Mouse (Mus musculus) hindbrain, embryonic 10.5 days (tissue): ENCODE results near the gene Gpx4. TPM values are rescaled to one million over a fixed set of nuclear protein-coding genes. Genes with fewer than 3 reads are reported as not detected.
A peak's percentile ranks its signal among the peaks of the same experiment; 100 is the strongest.
"Not testable (repeated sequence)": the region's sequence is repeated elsewhere in the genome, so short reads cannot be mapped to it uniquely, and the experiment has no call there.

Experiments used
- DNase-seq: peaks from one replicate; pipeline ENCODE4 v3.0.0-alpha.2; 2017; ENCODE audit warnings: low spot score
- H3K27ac ChIP-seq: fragments of 300-500 bp; sonication (generic); 2 replicates; pipeline ENCODE4 v1.5.1; 2016; ENCODE audit warnings: mild to moderate bottlenecking, moderate library complexity
- H3K27me3 ChIP-seq: fragments of 300-500 bp; sonication (generic); 2 replicates; pipeline ENCODE4 v1.6.1; 2016; ENCODE audit warnings: mild to moderate bottlenecking; ENCODE audit not compliant: poor library complexity, insufficient read depth, severe bottlenecking
- H3K36me3 ChIP-seq: fragments of 300-500 bp; sonication (generic); 2 replicates; pipeline ENCODE4 v1.6.1; 2016; ENCODE audit warnings: mild to moderate bottlenecking, moderate library complexity
- H3K4me1 ChIP-seq: fragments of 300-500 bp; sonication (generic); replicated peaks from 2 replicates; pipeline ENCODE4 v1.6.1; 2016; ENCODE audit warnings: mild to moderate bottlenecking
- H3K4me3 ChIP-seq: fragments of 300-500 bp; sonication (generic); 2 replicates; pipeline ENCODE4 v1.5.1; 2016; ENCODE audit warnings: mild to moderate bottlenecking, moderate library complexity
- H3K9me3 ChIP-seq: fragments of 300-500 bp; sonication (generic); 2 replicates; pipeline ENCODE4 v1.6.1; 2016; ENCODE audit warnings: mild to moderate bottlenecking, moderate library complexity
- WGBS: fragments of 180-500 bp; shearing (Covaris S2); methylation state at CpG from one replicate; pipeline ENCODE4 v1.1.7; 2016; 5-methylcytosine and 5-hydroxymethylcytosine counted together
- polyA plus RNA-seq: library from polyadenylated mRNA; unstranded; fragments of >200 nt; fragmentation: Nextera tagmentation; extraction: Ambion mirVana; gene quantifications from 2 replicates; pipeline ENCODE4 v1.2.1, GENCODE M21; 2016

Gene Gpx4
- polyA plus RNA-seq, 1 experiment from 2014 or later = 705 TPM

GRCm38 (mm10) chr10:80053831-80054815, 7.2 kb downstream of the Gpx4 start:
- Histone ChIP-seq H3K27ac (peak overlapping the region; percentile 98), H3K4me1 (peaks cover 74% of the 10 kb centered on the region), H3K4me3 (peak overlapping the region; percentile 96), H3K27me3 (peaks cover 12% of the 10 kb centered on the region; the same call in 1 of the 2 replicates), H3K9me3 (no peaks in the 10 kb centered on the region), H3K36me3 (peaks cover 40% of the 10 kb centered on the region)
- WGBS = 3% methylated on average over 77 of the region's 77 CpGs
- no peak for DNase-seq

- peaks cover 48% of the 10 kb centered on the region for H3K36me3 ChIP-seq
- H3K27me3 ChIP-seq, H3K9me3 ChIP-seq, DNase-seq: not testable (repeated sequence)
- H3K4me1 ChIP-seq = peaks cover 66% of the 10 kb centered on the region
- H3K27ac ChIP-seq = peak overlapping the region; percentile 98
- WGBS = 43% methylated on average over 3 of the region's 3 CpGs
- H3K4me3 ChIP-seq = peak overlapping the region; percentile 96
Measured at GRCm38 (mm10) chr10:80054911-80055310, 7.9 kb downstream of the Gpx4 start.

- 82% methylated on average over 5 of the region's 5 CpGs for WGBS
- peak overlapping the region; percentile 96 for H3K4me3 ChIP-seq
- peaks cover 5% of the 10 kb centered on the region; the same call in 1 of the 2 replicates for H3K27me3 ChIP-seq
- peaks cover 62% of the 10 kb centered on the region for H3K4me1 ChIP-seq
- no peak overlapping the region for H3K27ac ChIP-seq
- H3K9me3 ChIP-seq = no peaks in the 10 kb centered on the region
- H3K36me3 ChIP-seq = peaks cover 52% of the 10 kb centered on the region
- DNase-seq = no peak
Measured at GRCm38 (mm10) chr10:80055364-80055763, 8.4 kb downstream of the Gpx4 start.

GRCm38 (mm10) chr10:80055891-80056290, 8.9 kb downstream of the Gpx4 start:
- Histone ChIP-seq H3K4me1 (peaks cover 56% of the 10 kb centered on the region), H3K9me3 (no peaks in the 10 kb centered on the region), H3K36me3 (peaks cover 57% of the 10 kb centered on the region), H3K27ac (no peak overlapping the region), H3K27me3 (peaks cover 4% of the 10 kb centered on the region; the same call in 1 of the 2 replicates), H3K4me3 (peak overlapping the region; percentile 96; the same call in 1 of the 2 replicates)
- WGBS = 93% methylated on average over 10 of the region's 10 CpGs
- DNase-seq = no peak

- H3K27ac ChIP-seq = no peak overlapping the region
- H3K27me3 ChIP-seq = no peaks in the 10 kb centered on the region; the same call in 1 of the 2 replicates
- H3K36me3 ChIP-seq = peaks cover 63% of the 10 kb centered on the region
- no peaks in the 10 kb centered on the region for H3K9me3 ChIP-seq
- no peak overlapping the region for H3K4me3 ChIP-seq
- 90% methylated on average over 4 of the region's 4 CpGs for WGBS
- no peak for DNase-seq
- H3K4me1 ChIP-seq = peaks cover 50% of the 10 kb centered on the region
Measured at GRCm38 (mm10) chr10:80056506-80056905, 9.5 kb downstream of the Gpx4 start.

- Histone ChIP-seq H3K36me3 (peaks cover 69% of the 10 kb centered on the region), H3K27ac (no peak overlapping the region)
- 89% methylated on average over 27 of the region's 27 CpGs for WGBS
Measured at GRCm38 (mm10) chr10:80056976-80057682, 10.2 kb downstream of the Gpx4 start.

GRCm38 (mm10) chr10:80057683-80058326, 10.8 kb downstream of the Gpx4 start:
- H3K4me3 ChIP-seq = peak overlapping the region; percentile 13; the same call in 1 of the 2 replicates
- 79% methylated on average over 30 of the region's 30 CpGs for WGBS

More at GRCm38 (mm10) chr10:80056976-80057682, 10.2 kb downstream of the Gpx4 start:
- DNase-seq = no peak
- Histone ChIP-seq H3K4me1 (peaks cover 44% of the 10 kb centered on the region), H3K9me3 (no peaks in the 10 kb centered on the region), H3K4me3 (no peak overlapping the region), H3K27me3 (no peaks in the 10 kb centered on the region)

GRCm38 (mm10) chr10:80063104-80063503, 16.1 kb downstream of the Gpx4 start:
- no peaks in the 10 kb centered on the region for H3K9me3 ChIP-seq
- 0 out of 2 replicates have a peak overlapping the region, but pooled peaks have one; percentile 46 for H3K27ac ChIP-seq
- peaks cover 82% of the 10 kb centered on the region for H3K36me3 ChIP-seq
- DNase-seq = no peak
- 0 out of 2 replicates have a peak, but pooled peaks cover 2% of the 10 kb centered on the region for H3K4me1 ChIP-seq
- 87% methylated on average over 5 of the region's 5 CpGs for WGBS
- H3K4me3 ChIP-seq = no peak overlapping the region
- H3K27me3 ChIP-seq = no peaks in the 10 kb centered on the region

More at GRCm38 (mm10) chr10:80057683-80058326, 10.8 kb downstream of the Gpx4 start:
- Histone ChIP-seq H3K27me3 (no peaks in the 10 kb centered on the region), H3K4me1 (peaks cover 37% of the 10 kb centered on the region), H3K27ac (no peak overlapping the region), H3K36me3 (peaks cover 76% of the 10 kb centered on the region), H3K9me3 (no peaks in the 10 kb centered on the region)
- no peak for DNase-seq

- H3K4me3 ChIP-seq = no peak overlapping the region
- DNase-seq = no peak
- H3K27me3 ChIP-seq = no peaks in the 10 kb centered on the region
- WGBS = 73% methylated on average over 23 of the region's 23 CpGs
- no peaks in the 10 kb centered on the region for H3K9me3 ChIP-seq
- no peak overlapping the region for H3K27ac ChIP-seq
- no peaks in the 10 kb centered on the region for H3K4me1 ChIP-seq
- H3K36me3 ChIP-seq = peaks cover 74% of the 10 kb centered on the region
Measured at GRCm38 (mm10) chr10:80063877-80064650, 17.1 kb downstream of the Gpx4 start.

GRCm38 (mm10) chr10:80069251-80069650, 22.3 kb downstream of the Gpx4 start:
- DNase-seq = no peak
- H3K4me3 ChIP-seq = no peak overlapping the region
- H3K36me3 ChIP-seq = peaks cover 34% of the 10 kb centered on the region
- no peaks in the 10 kb centered on the region for H3K27me3 ChIP-seq
- 89% methylated on average over 6 of the region's 7 CpGs for WGBS
- H3K9me3 ChIP-seq = no peaks in the 10 kb centered on the region
- H3K4me1 ChIP-seq = peaks cover 31% of the 10 kb centered on the region
- no peak overlapping the region for H3K27ac ChIP-seq

- H3K4me3 ChIP-seq = no peak overlapping the region
- H3K4me1 ChIP-seq = peaks cover 39% of the 10 kb centered on the region
- DNase-seq = no peak
- 88% methylated on average over 4 of the region's 4 CpGs for WGBS
- peaks cover 2% of the 10 kb centered on the region; the same call in 1 of the 2 replicates for H3K27me3 ChIP-seq
- H3K36me3 ChIP-seq = peaks cover 27% of the 10 kb centered on the region
- H3K27ac ChIP-seq = no peak overlapping the region
- H3K9me3 ChIP-seq = no peaks in the 10 kb centered on the region
Measured at GRCm38 (mm10) chr10:80069948-80070450, 23.0 kb downstream of the Gpx4 start.
